Comparison of ENCODE assay signal across 8 mouse cellular contexts in genomic region chr5:18916688-18917285, GRCm38 (mm10).
A peak's percentile ranks its signal among the peaks of the same experiment; 100 is the strongest.
DNase-seq lines count a peak whose midpoint lies in the region; ATAC-seq lines count a peak whose summit lies in the region.

No protein-coding gene starts in this region.

- H3K4me3 ChIP-seq in embryonic facial prominence, embryonic 13.5 days = no peak overlapping the region
- H3K4me3 ChIP-seq in hindbrain, embryonic 16.5 days (ENCODE audit: low read length) = no peak overlapping the region

- DNase-seq in heart, adult 8-10 months (ENCODE audit: low spot score) = peak; percentile 8
- no peak for DNase-seq in heart, adult 11 months
- DNase-seq in adrenal gland, postnatal 10 days = peak; percentile 64
- peak; percentile 27 to 74 for DNase-seq in left cerebral cortex, adult 9 months (ENCODE audit: low spot score in 2 of 2)
- DNase-seq in right cerebral cortex, adult 2 months (ENCODE audit: low spot score in 2 of 2) = peak; percentile 80 to 82

- no peak overlapping the region for H3K9ac ChIP-seq in embryonic facial prominence, embryonic 13.5 days
- no peak overlapping the region for H3K9ac ChIP-seq in hindbrain, embryonic 16.5 days (ENCODE audit: low read depth, low read length)

- 0 out of 2 replicates have a peak, but pooled peaks have one; percentile 20 for ATAC-seq in embryonic facial prominence, embryonic 13.5 days (ENCODE audit: insufficient number of reproducible peaks, insufficient read depth, low FRiP score, low TSS enrichment, low read depth)
- ATAC-seq in hindbrain, embryonic 16.5 days = peak; percentile 80
- ATAC-seq in erythroblast, adult 5-6 weeks (replicated peaks; ENCODE audit: low FRiP score, poor library complexity, severe bottlenecking) = no peak

- no peaks in the 10 kb centered on the region for H3K9me3 ChIP-seq in embryonic facial prominence, embryonic 13.5 days
- no peaks in the 10 kb centered on the region for H3K9me3 ChIP-seq in hindbrain, embryonic 16.5 days (ENCODE audit: control insufficient read depth, low read length)

- no peaks in the 10 kb centered on the region for H3K27me3 ChIP-seq in embryonic facial prominence, embryonic 13.5 days
- no peaks in the 10 kb centered on the region for H3K27me3 ChIP-seq in hindbrain, embryonic 16.5 days (replicated peaks; ENCODE audit: control insufficient read depth, insufficient read depth, low read length)

- no peak overlapping the region for H3K27ac ChIP-seq in embryonic facial prominence, embryonic 13.5 days
- no peak overlapping the region for H3K27ac ChIP-seq in hindbrain, embryonic 16.5 days (ENCODE audit: low read depth, low read length)

- H3K4me1 ChIP-seq in embryonic facial prominence, embryonic 13.5 days = no peaks in the 10 kb centered on the region
- H3K4me1 ChIP-seq in hindbrain, embryonic 16.5 days (ENCODE audit: control insufficient read depth, insufficient read depth, low read depth, low read length) = no peaks in the 10 kb centered on the region

- WGBS in embryonic facial prominence, embryonic 13.5 days = 42% methylated on average over 7 of the region's 7 CpGs
- 46% methylated on average over 7 of the region's 7 CpGs for WGBS in hindbrain, embryonic 16.5 days

- no peak overlapping the region for H3K4me2 ChIP-seq in embryonic facial prominence, embryonic 13.5 days
- H3K4me2 ChIP-seq in hindbrain, embryonic 16.5 days (ENCODE audit: low read length) = no peak overlapping the region

- H3K36me3 ChIP-seq in embryonic facial prominence, embryonic 13.5 days = no peaks in the 10 kb centered on the region
- no peaks in the 10 kb centered on the region for H3K36me3 ChIP-seq in hindbrain, embryonic 16.5 days (ENCODE audit: control insufficient read depth, insufficient read depth, low read length)
